Mouse (Mus musculus) inflammation-experienced regulatory T-cells, adult 6 months (primary cell): ENCODE measurements around the gene Mapk7. TPM values are rescaled to one million over a fixed set of nuclear protein-coding genes. Genes with fewer than 3 reads are reported as not detected.

Experiments
- ATAC-seq: one replicate; pipeline ENCODE4 v1.8.0; 2017
- polyA plus RNA-seq, 3 experiments: library from polyadenylated mRNA; unstranded; fragments of 100-300 nt; shearing (Covaris generic); gene quantifications; one replicate each; pipeline ENCODE4 v1.2.1; 2017

The Mapk7 gene
- 1 to 10 TPM; 5.6 to 8.9 (median 8.1) TPM for polyA plus RNA-seq

GRCm38 (mm10) chr11:61494129-61494997, at the start of gene Mapk7:
Gene Mapk7 (minus strand): TSS chr11:61494406.
- ATAC-seq, result peak; percentile 93

- no peak for ATAC-seq
These were observed 46.9 kb upstream of the Mapk7 start for GRCm38 (mm10) chr11:61541106-61541505.

- no peak for ATAC-seq
These were observed 46.4 kb upstream of the Mapk7 start for GRCm38 (mm10) chr11:61540642-61541041.

GRCm38 (mm10) chr11:61537362-61537761, 43.2 kb upstream of the Mapk7 start:
- no peak for ATAC-seq

GRCm38 (mm10) chr11:61536952-61537351, 42.7 kb upstream of the Mapk7 start:
- ATAC-seq, result no peak

GRCm38 (mm10) chr11:61535530-61535929, 41.3 kb upstream of the Mapk7 start:
- ATAC-seq, result no peak

DNA sequence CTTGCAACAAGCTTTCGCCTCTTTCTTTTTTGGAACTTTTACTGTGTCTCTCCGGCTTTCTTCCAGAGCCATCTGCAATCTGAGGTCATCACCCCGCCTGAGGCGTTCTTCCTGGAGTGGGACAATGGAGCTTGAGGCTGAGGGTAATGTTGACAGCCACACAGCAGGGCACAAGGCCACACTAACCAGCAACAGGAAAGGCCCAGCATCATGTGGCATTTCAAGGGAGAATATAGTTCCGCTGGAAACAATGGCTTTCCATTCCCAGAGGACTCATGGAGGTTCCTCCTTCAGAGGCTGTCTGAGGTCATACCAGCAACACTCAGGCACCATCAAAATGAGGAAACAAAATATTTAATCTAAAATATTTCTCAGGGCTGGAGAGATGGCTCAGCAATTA, 39.4 kb upstream of the Mapk7 start:
- ATAC-seq, result no peak

- ATAC-seq, result no peak
These were observed 38.6 kb upstream of the Mapk7 start for GRCm38 (mm10) chr11:61532820-61533219.

GRCm38 (mm10) chr11:61529268-61529713, 35.1 kb upstream of the Mapk7 start:
- ATAC-seq, result no peak

GRCm38 (mm10) chr11:61526872-61527271, 32.7 kb upstream of the Mapk7 start:
- ATAC-seq, result no peak

DNA sequence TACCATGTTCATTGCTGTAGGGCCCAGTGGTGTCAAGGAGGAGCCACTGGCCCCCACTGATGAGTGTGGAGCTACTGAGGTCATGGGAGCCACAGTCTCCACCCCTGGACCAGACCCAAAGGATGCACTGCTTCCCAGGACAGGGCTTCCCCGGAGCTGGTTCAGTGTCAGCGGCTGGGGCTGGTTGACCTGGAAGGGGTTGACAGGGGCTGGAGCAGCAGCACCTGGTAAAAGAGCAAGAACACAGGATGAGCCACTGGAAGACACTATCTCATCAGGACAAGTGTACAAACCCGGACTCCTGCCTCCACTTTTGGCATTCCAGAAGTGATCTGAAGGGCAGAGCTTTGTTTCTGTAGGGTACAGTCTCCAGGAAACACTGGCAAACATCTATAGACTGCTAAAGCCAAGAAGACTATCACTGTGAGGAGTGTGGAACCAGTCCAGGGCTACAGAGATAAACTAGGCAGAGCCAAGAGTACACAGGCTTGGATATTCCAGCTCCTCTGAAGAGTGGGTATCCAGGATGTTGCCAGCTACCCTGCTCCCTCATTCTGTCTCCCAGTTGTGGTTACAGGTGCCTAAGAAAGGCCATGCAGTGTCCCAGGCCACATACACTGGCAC, 25.4 kb upstream of the Mapk7 start:
- no peak for ATAC-seq

GRCm38 (mm10) chr11:61518871-61519270, 24.7 kb upstream of the Mapk7 start:
- no peak for ATAC-seq

- ATAC-seq, result no peak
These were observed 23.8 kb upstream of the Mapk7 start for GRCm38 (mm10) chr11:61517971-61518370.

- ATAC-seq, result no peak
These were observed 20.7 kb upstream of the Mapk7 start for GRCm38 (mm10) chr11:61514953-61515352.

DNA sequence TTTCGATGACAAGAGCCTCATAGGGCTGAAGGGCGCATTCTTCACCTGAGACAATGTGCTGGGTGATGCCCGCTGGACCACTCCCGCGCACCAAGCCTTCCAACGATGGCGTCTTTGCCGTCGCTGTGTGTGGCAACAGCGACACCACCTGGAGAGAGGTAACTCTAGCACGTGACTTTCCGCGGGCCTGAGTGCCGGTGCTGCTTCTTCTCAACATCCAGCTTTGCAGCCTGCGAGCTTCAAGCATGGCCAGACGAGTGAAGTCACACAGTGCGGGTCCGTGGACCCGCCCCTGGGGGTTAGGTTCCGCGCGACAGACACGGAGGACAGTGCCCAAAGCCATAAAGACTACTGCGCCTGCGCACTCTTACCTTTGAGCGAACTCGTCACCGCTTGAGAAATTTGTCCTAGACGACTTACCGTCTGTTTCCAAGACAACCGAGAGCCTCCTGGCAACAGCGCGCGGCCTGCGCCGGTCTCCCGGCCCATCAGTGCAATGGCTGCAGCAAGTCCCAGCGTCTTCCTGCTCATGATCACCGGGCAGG, 10.6 kb upstream of the Mapk7 start, which contains the start of gene B9d1:
B9d1 (plus strand) TSS at position 432 of the 545 bp plus-strand sequence.
- ATAC-seq, result peak; percentile 87

DNA sequence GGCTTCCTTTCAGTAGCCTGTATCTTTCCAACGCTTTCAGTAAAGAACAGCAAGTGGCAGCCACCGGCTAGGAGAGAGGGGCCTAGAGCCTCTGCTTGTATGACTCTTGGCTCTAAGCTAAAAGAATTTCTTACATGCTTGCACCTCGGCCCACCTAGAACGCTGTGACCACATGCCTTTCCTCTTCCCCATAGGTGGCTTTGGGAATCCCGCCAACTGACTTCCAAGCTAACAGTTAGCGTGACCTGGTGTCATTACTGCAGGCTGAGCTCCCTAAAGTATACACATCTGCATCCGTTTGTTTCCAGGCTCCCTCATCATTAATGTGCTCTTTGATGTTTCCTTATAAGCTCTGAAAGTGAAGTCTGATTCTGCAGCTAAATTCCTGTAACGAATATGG, 9.7 kb upstream of the Mapk7 start:
- ATAC-seq, result no peak

- no peak for ATAC-seq
These were observed 4.7 kb upstream of the Mapk7 start for GRCm38 (mm10) chr11:61498736-61499504.

- ATAC-seq, result no peak
These were observed 3.3 kb upstream of the Mapk7 start for GRCm38 (mm10) chr11:61497490-61497889.

- ATAC-seq, result no peak
These were observed 1.3 kb upstream of the Mapk7 start for GRCm38 (mm10) chr11:61495528-61495927.

GRCm38 (mm10) chr11:61493525-61494128, 579 bp downstream of the Mapk7 start:
- ATAC-seq, result peak; percentile 45

DNA sequence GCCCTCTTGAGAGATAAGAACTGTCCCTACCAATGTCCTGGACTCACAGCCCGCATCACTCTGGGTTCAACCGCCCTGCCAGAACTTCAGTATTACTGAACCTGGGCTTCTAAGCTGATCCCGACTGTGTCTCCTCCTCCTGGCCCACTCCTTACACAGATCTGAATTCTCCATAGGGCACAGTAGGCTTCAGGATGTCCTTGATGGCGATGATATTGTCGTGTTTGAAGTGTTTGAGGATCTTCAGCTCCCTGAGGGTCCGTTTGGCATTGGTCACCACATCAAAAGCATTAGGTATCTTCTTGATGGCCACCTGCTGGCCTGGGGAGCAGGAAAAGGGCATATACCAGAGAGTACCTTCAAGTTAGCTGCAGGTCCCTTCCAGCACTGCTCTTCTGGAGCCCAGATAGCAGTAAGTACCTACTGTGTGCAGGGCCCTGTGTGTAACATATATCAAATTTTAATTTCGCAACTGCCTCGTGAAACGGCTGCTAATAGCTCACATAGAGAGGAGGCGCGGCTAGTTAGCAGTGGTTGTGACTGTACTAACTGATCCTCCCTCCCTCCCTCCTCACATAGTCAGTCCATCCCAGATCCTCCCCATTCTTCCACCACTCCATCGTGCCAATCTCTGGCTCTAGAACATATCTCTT, 1.3 kb downstream of the Mapk7 start:
- ATAC-seq, result no peak
